Mouse (Mus musculus) heart, postnatal 10 days (tissue): ENCODE data around the gene Rhbg. TPM values are rescaled to one million over a fixed set of nuclear protein-coding genes. Genes with fewer than 3 reads are reported as not detected.

Source experiments
- microRNA-seq, 2 experiments: library from miRNA; unstranded; fragments of <30 nt; microRNA quantifications; one replicate each; pipeline ENCODE4 v1.2.0; 2022
- total RNA-seq, 2 experiments: library from RNA; stranded (reverse); gene quantifications; 2 replicates each; pipeline ENCODE4 v1.2.3; 2021

The Rhbg gene
- total RNA-seq, 2 experiments from 2014 or later, result not detected

Small RNA genes within 50 kb of the gene (microRNA-seq; reads per million reads assigned to microRNA genes)
- gene Gm25641, result 0 reads per million in 2 experiments
- 0 to 0.70 reads per million in 2 experiments for gene Mir3093
- gene Mir9-1, result 0 reads per million in 2 experiments

Other genes starting within 250 kb of the Rhbg start
- gene Hapln2, start 227.1 kb downstream of the Rhbg start, total RNA-seq, result not detected
- 1 to 10 TPM; 7.2 to 8.4 TPM for gene Gpatch4, start 211.6 kb downstream of the Rhbg start, total RNA-seq
- 10 to 100 TPM; 76.5 to 86.4 TPM for gene Naxe, start 196.2 kb downstream of the Rhbg start, total RNA-seq
- not detected for gene Ttc24, start 176.4 kb downstream of the Rhbg start, total RNA-seq
- 10 to 100 TPM; 15.6 to 19.3 TPM for gene Iqgap3, start 172.7 kb downstream of the Rhbg start, total RNA-seq
- 100 to 1,000 TPM; 121 to 133 TPM for gene Mef2d, start 112.3 kb downstream of the Rhbg start, total RNA-seq
- gene Gm38392, start 32.5 kb upstream of the Rhbg start, total RNA-seq, result under 1 TPM in 1 of 2 experiments, not detected in 1; 0.29 TPM
- 1 to 10 TPM; 4.6 to 5.6 TPM for gene Tsacc, start 42.3 kb upstream of the Rhbg start, total RNA-seq
- 100 to 1,000 TPM; 194 to 221 TPM for gene Cct3, start 42.4 kb upstream of the Rhbg start, total RNA-seq
- gene Glmp, start 70.3 kb upstream of the Rhbg start, total RNA-seq, result 10 to 100 TPM; 86.1 to 99.6 TPM
- 1 to 10 TPM; 1.4 to 1.9 TPM for gene Tmem79, start 81.4 kb upstream of the Rhbg start, total RNA-seq
- gene Smg5, start 81.6 kb upstream of the Rhbg start, total RNA-seq, result 10 to 100 TPM; 41.1 to 46.1 TPM
- gene Paqr6, start 109.9 kb upstream of the Rhbg start, total RNA-seq, result 1 to 10 TPM in 1 of 2 experiments, under 1 TPM in 1; 0.35 to 1.3 TPM
- gene Bglap3, start 118.0 kb upstream of the Rhbg start, total RNA-seq, result not detected
- gene Bglap2, start 124.0 kb upstream of the Rhbg start, total RNA-seq, result not detected
- not detected for gene Bglap, start 129.8 kb upstream of the Rhbg start, total RNA-seq
- gene Pmf1, start 155.6 kb upstream of the Rhbg start, total RNA-seq, result 10 to 100 TPM; 43.4 to 49.5 TPM
- gene Slc25a44, start 170.4 kb upstream of the Rhbg start, total RNA-seq, result 10 to 100 TPM; 15.2 to 16.3 TPM
- gene Sema4a, start 206.5 kb upstream of the Rhbg start, total RNA-seq, result 1 to 10 TPM; 1.8 to 1.9 TPM